Mouse (Mus musculus) layer of hippocampus, postnatal 14 days (tissue): ENCODE results near the gene Fabp1. TPM values are rescaled to one million over a fixed set of nuclear protein-coding genes. Genes with fewer than 3 reads are reported as not detected.
A peak's percentile ranks its signal among the peaks of the same experiment; 100 is the strongest.

Experiments
- DNase-seq, 2 experiments: peaks; one replicate each; pipeline ENCODE4 v3.0.0; 2021 to 2022; ENCODE audit warnings: low spot score in 2 of 2, mixed read lengths in 1 of 2
- long read RNA-seq, 2 experiments: library from polyadenylated mRNA; stranded (forward); transcript quantifications; one replicate each; pipeline ENCODE4 v2.0.0; 2021
- total RNA-seq, 2 experiments: library from RNA; stranded (reverse); gene quantifications; 2 replicates each; pipeline ENCODE4 v1.2.3; 2021

Gene Fabp1
- not detected for total RNA-seq
- long read RNA-seq, experiment 1, result 0 reads
- long read RNA-seq, experiment 2, result 0 reads

- DNase-seq, result no peak
Measured at GRCm38 (mm10) chr6:71199612-71200011, at the start of gene Fabp1. Gene Fabp1 (plus strand): TSS chr6:71199827.

DNA sequence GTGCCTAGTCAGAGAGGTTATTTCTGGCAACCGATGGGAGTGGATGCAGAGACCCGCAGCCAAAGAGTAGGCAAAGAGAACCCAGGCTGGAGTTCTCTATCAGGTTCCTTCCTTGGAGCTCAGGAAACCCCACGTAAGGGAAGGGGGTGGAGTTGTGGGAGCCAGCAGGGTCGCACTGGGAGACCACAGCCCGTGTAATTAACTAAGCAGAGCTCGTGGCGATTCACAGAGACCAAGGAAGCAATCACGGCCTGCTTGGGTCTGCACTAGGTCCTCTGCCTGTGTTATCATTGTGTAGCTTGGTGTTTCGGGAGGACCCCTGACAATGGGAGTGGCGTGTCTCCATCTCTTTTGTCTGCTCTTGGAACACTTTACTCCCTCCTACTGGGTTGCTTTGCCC, 48.5 kb upstream of the Fabp1 start:
- no peak for DNase-seq

- DNase-seq, result no peak
Measured at GRCm38 (mm10) chr6:71153486-71153885, 46.1 kb upstream of the Fabp1 start.

- DNase-seq, result no peak
Measured at GRCm38 (mm10) chr6:71154861-71155260, 44.8 kb upstream of the Fabp1 start.

DNA sequence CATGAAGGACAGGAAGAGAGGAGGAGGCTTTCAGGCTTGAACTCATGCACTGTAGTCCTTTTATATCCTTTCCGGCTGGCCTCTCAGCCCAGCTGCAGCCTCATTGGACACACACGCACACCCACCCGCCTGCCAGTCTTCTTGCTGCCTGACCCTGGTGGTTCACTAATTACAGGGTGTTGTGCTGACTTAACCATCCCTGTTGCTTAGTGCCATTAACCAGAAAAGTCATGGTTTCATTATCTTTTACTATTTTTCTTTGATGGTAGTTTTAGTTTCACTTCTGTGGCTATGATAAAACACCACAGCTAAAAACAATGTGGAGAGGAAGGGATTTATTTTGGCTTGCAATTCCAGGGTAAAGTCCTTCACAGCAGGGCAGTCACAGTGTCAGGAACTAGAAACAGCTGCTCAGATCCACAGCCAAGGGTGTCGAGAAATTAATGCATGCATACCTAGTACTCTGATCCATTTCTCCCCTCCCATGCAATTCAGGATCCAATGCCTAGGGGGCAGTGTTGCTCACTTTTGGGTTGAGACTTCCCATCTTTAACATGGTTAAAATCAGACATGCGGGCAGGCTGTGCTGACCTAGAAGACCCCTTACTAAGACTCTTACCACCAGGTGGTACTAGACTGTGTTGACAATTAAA, 42.8 kb upstream of the Fabp1 start:
- DNase-seq, result no peak

DNA sequence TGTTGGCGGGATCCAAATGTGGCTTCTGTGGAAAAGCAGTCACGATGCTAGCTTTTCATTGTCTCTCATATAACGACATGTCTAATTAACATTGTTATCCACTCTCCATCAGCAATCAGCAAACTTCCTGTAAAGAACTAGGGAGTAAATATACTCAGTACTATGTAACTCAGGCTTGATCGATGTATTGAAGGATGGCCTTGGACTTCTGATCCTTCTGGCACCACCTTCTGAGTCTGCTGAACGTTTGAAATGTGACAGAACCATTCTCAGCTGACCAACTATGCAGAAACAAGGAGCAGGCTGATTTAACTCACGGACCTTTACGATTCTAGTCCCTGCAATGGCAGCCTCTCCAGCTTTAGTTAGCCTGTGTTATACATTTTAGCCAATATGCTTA, 38.3 kb upstream of the Fabp1 start:
- DNase-seq, result no peak

- no peak for DNase-seq
Measured at GRCm38 (mm10) chr6:71162269-71162668, 37.4 kb upstream of the Fabp1 start.

- no peak for DNase-seq
Measured at GRCm38 (mm10) chr6:71164394-71164793, 35.2 kb upstream of the Fabp1 start.

GRCm38 (mm10) chr6:71166551-71167169, 33.0 kb upstream of the Fabp1 start:
- peak in 1 of 2 experiments; percentile 42 for DNase-seq

DNA sequence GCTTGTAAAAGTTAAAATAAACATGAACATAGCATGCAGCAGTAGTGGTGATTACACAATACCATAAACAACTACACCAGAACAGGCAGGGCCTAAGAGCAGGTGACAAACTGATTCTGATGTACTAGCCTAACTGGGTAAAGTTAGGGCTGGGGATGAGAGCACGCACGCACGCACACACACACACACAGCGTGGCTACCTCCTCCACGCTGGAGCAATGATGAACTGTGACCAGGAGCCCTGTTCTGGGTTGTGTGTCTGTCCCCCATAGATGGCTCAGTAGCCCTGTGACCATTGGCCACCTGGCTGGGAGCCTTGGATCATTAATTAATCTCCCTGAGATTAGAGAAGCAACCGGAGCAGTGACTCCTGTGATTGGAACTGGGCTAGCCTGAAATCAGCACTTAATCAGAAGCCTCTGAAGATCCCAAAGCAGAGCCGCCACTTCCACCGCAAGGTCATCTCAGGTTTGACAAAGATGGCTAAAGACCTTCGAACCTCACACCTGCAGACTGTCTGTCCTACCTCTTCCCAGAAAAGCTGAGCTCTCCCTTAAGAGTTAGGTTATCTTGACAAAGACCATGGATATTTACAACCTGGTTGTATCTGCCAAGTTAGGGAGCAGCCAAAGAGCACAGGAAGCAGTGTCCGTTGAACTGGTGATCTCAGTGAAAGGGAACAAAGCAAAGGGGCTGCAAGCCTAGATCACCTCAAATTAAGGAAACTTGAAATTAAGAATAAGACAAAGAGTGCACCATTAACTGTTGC, 26.6 kb upstream of the Fabp1 start:
- no peak for DNase-seq

DNA sequence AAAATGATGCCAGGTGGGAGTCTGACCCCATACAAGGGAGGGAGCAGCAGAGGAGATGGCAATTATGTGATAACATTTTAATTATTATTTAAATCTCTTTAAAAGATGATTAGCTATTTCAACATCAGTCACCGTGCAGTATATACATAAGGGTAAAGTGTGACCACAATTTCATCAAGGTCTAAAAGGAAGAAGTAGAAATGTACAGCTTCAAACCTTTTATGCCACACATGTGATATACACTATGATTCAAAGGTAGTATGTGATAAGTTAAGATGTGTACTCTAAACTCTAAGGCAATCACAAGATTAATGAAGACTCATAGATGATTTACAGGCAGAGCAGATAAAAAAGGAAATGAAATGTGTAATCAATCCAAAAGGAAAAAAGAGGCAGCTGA, 19.0 kb upstream of the Fabp1 start:
- DNase-seq, result no peak

- DNase-seq, result no peak
Measured at GRCm38 (mm10) chr6:71184941-71185604, 14.6 kb upstream of the Fabp1 start.

DNA sequence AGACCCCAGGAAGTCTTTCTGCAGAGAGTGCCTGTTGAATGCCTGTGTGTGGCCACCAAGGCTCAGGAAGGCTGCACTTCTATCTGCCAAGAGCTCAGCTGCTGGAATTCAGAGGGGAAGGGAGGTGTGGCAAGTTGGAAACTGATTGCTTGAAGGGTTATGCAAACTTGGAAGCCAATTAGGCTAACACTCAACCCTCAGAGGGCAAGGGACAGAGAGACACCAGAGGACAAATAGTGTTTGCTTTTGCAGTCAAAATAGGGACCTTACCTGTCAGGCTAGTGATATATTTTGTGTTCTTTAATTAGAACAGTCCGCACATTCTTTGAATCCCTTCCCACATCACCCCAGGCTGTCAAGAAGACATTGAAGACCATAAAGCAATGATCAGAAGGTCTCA, 10.0 kb upstream of the Fabp1 start:
- no peak for DNase-seq

DNA sequence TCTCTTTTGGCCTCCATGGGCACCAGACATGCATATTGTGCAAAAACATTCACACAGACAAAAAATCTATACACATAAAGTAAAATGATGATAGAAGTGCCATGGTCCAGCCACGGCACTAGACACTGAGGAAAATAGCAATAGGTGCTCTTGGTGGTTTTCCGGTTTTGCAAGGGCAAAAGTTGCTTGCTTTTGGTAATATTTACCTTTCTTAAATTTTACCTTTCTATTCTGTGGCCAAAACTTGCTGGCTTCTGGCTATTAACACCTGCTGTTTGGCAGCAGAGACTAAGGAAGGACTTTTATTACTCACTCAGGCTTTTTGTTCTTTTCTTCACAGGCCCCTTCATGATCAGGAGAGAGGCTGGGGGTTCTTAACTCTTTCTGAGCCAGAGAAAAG, 9.1 kb upstream of the Fabp1 start:
- no peak for DNase-seq

DNA sequence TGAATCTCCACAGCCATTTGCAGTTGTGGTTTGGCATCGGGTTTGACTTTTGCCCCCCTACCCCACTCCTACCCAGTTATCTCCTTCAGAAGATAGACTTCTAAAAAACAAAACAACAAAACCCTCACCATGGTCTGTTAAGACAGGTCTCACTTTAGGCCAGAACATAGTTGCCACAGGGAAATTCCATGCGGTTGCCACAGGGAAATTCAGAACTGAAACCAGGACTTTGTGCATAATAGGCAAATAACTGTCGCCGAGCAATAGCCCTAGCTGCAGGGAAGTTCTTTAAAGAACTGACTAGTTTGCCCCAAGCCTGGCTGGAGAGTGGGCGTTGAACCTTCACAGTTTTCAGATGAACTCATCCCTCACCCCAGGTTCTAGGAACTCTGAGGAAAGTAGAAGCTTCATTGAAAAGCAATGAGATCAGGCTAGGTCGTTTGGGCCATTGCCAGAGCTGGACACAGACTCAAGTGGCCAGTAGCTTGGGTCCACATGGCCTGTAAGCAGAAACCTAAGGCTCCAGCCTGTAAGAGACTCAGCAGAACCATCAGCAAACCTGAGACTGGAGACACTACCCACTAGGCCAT, 6.4 kb upstream of the Fabp1 start:
- DNase-seq, result no peak

DNA sequence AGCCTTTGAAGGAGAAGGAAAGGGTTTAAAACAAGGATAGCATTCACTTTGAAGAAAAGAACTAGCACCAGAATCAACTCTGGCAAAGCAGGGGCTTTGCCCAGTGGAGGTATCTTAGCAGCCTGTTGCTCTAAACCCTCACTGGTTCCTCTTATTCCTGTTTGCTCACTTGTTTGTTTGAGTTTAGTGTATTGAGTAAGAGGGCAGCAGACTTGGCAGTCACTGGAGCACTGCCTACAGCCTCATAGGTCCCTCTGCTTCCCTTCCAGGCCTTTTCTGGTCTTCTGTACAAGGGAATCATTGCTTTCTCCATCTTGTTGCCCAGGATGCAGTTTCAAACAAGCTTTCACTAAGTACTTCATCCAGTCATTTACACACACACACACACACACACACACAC, 3.5 kb upstream of the Fabp1 start:
- DNase-seq, result no peak

- no peak for DNase-seq
Measured at GRCm38 (mm10) chr6:71197636-71198535, 1.7 kb upstream of the Fabp1 start.

DNA sequence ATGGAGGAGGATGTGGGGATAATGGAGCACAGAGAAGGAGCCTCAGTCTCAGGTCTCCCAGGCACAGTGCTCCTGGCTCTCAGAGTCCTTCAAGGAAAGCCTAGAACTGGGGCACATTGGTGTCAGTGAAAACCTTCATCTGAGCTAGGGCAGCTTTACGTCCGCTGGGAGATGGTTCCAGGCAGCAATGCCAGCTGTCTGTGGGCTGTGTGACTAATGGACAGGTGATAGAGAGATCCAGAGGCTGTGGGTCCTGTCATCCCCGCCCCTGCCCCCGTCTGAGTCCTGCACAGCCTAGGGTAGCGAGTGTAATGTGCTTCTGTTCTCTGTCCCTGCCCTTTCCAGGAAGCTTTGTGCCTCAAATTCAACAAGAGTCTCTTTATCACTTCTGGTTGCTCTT, 2.3 kb downstream of the Fabp1 start:
- DNase-seq, result no peak

DNA sequence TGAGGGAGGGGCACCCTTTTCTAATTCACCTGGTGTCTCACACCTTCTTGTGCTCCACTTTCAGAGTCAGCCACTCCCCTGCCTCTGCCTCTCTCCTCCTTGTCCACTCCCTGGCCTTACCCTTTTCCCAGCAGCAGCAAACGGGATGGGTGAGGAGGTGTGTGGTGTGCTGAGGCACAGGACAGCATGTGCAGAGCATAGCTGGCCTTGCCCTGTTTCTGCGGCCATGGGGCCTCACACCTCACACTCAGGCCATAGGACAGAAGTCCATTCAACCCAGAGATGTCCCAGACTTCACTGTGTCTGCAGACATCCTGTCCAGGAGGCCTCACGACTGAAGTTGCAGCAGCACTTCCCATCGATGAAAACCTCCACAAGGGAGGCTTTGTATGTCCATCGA, 4.0 kb downstream of the Fabp1 start:
- DNase-seq, result no peak

DNA sequence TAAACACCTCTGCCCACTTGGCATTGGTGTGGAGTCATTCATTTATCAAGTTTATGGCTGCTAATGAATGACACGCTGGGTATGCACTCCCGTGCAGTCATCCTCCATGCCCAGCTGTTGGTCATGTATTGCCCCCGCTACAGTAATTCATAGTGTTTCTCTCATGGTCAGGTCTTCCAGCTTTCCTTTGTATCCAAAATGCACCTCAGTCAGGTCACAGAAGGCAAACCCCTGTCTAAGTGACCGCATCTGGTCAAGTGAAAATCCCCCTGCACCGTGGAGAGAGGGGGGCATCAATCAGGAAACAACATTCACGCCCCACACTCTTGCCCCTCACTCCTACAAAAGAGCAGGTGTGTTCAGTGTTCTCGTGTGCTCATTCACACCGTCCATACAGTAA, 4.5 kb downstream of the Fabp1 start:
- no peak for DNase-seq
